Mouse (Mus musculus) ES-E14 (cell line): ENCODE results near the gene Lrrc61. TPM values are rescaled to one million over a fixed set of nuclear protein-coding genes. Genes with fewer than 3 reads are reported as not detected.

Experiments used
- DNase-seq: peaks from one replicate; pipeline ENCODE4 v3.0.0-alpha.2; 2013; ENCODE audit warnings: low read depth, low spot score
- H3K27ac ChIP-seq: 2 replicates; pipeline ENCODE4 v1.5.1; 2012; ENCODE audit warnings: low read depth, mild to moderate bottlenecking, low read length, moderate library complexity, mixed read lengths; ENCODE audit not compliant: poor library complexity, insufficient read depth, severe bottlenecking
- H3K36me3 ChIP-seq: 2 replicates; pipeline ENCODE4 v1.6.1; 2012; ENCODE audit warnings: mild to moderate bottlenecking, low read length, moderate library complexity, mixed read lengths; ENCODE audit not compliant: control insufficient read depth, poor library complexity, insufficient read depth, severe bottlenecking
- H3K4me1 ChIP-seq, 2 experiments: fragments of 150-350 bp in 1 of 2; sonication (generic) in 1 of 2; 2 replicates each; pipeline ENCODE4 v1.6.1; 2012; ENCODE audit warnings: low read length in 2 of 2, mild to moderate bottlenecking in 1 of 2, mixed read lengths in 1 of 2; ENCODE audit not compliant: control insufficient read depth in 2 of 2, insufficient read depth in 2 of 2, poor library complexity in 1 of 2
- H3K4me3 ChIP-seq, 2 experiments: fragments of 150-350 bp in 1 of 2; sonication (generic) in 1 of 2; 2 replicates each; pipeline ENCODE4 v1.5.1; 2012; ENCODE audit warnings: low read length in 2 of 2, low read depth in 1 of 2, mild to moderate bottlenecking in 1 of 2, mixed read lengths in 1 of 2; ENCODE audit not compliant: insufficient read depth in 1 of 2, poor library complexity in 1 of 2, severe bottlenecking in 1 of 2
- H3K9ac ChIP-seq: 2 replicates; pipeline ENCODE4 v1.6.1; 2012; ENCODE audit warnings: low read depth, mild to moderate bottlenecking, low read length, mixed read lengths; ENCODE audit not compliant: poor library complexity, insufficient read depth, severe bottlenecking
- H3K9me3 ChIP-seq: fragments of 150-350 bp; sonication (generic); 2 replicates; pipeline ENCODE4 v1.6.1; 2012; ENCODE audit warnings: low read depth, mild to moderate bottlenecking, low read length; ENCODE audit not compliant: control insufficient read depth, insufficient read depth
- CHD2 ChIP-seq: IDR thresholded peaks from 2 replicates; pipeline ENCODE4 v1.6.1; 2014; ENCODE audit warnings: mild to moderate bottlenecking, low read depth, low read length, inconsistent platforms
- HCFC1 ChIP-seq: IDR thresholded peaks from 2 replicates; pipeline ENCODE4 v1.6.1; 2012; ENCODE audit warnings: low read length, inconsistent platforms, borderline replicate concordance; ENCODE audit not compliant: insufficient read depth
- MAFK ChIP-seq: IDR thresholded peaks from 2 replicates; pipeline ENCODE4 v1.6.1; 2014; ENCODE audit warnings: mild to moderate bottlenecking, low read depth, low read length, inconsistent platforms; ENCODE audit not compliant: insufficient read depth
- ZC3H11A ChIP-seq: IDR thresholded peaks from 2 replicates; pipeline ENCODE4 v1.6.1; 2012; ENCODE audit warnings: low read depth, mild to moderate bottlenecking, inconsistent platforms, low read length, borderline replicate concordance
- ZNF384 ChIP-seq: IDR thresholded peaks from 2 replicates; pipeline ENCODE4 v1.6.1; 2012; ENCODE audit warnings: low read depth, low read length, inconsistent platforms
- in situ Hi-C, 2 experiments: fragments of 600-800 bp; cut with MboI; formaldehyde crosslinking; loops; one replicate each; pipeline ENCODE4 v1.15.1; 2025; ENCODE audit warnings: low sequenced_read_pairs in 2 of 2, inconsistent platforms in 1 of 2; ENCODE audit not compliant: unreplicated experiment in 2 of 2
- total RNA-seq: library from RNA; depleted of rRNA; stranded (reverse); fragments of 300-350 nt; gene quantifications from 2 replicates; pipeline ENCODE4 v1.2.3, GENCODE M21; 2012

Lrrc61 gene
- total RNA-seq, 1 experiment: 2.0 TPM

GRCm38 (mm10) chr6:48595278-48595677 is 40.7 kb downstream of the Lrrc61 start:
- in situ Hi-C loops: no loop called here
- Histone ChIP-seq H3K36me3 (peaks cover 14% of the 10 kb centered on the region; the same call in 1 of the 2 replicates), H3K4me3 (0 out of 4 replicates have a peak overlapping the region, but pooled peaks of 1 of the 2 experiments have one; percentile 90), H3K27ac (no peak overlapping the region), H3K9ac (no peak overlapping the region), H3K9me3 (no peaks in the 10 kb centered on the region), H3K4me1 (peaks cover 0 to 7% of the 10 kb centered on the region in 2 experiments; a peak in 2 of 4 replicates)
- no peak for DNase-seq
- TF ChIP-seq ZNF384 (no peak), MAFK (no peak), ZC3H11A (no peak), CHD2 (no peak), HCFC1 (no peak)

GRCm38 (mm10) chr6:48596545-48597232 is 42.1 kb downstream of the Lrrc61 start:
- no peak overlapping the region for H3K27ac ChIP-seq
- peaks cover 0 to 7% of the 10 kb centered on the region in 2 experiments; a peak in 2 of 4 replicates for H3K4me1 ChIP-seq
- peaks cover 14% of the 10 kb centered on the region; the same call in 1 of the 2 replicates for H3K36me3 ChIP-seq
- H3K4me3 ChIP-seq: peak overlapping the region; percentile 54 to 64
- peak overlapping the region; percentile 37; the same call in 1 of the 2 replicates for H3K9ac ChIP-seq
- DNase-seq: no peak
- TF ChIP-seq HCFC1 (no peak), ZNF384 (no peak), ZC3H11A (no peak), MAFK (no peak), CHD2 (no peak)
- in situ Hi-C loops: no loop called here
- no peaks in the 10 kb centered on the region for H3K9me3 ChIP-seq

GRCm38 (mm10) chr6:48597233-48597625 is 42.6 kb downstream of the Lrrc61 start:
- DNase-seq: no peak
- Histone ChIP-seq H3K36me3 (peaks cover 14% of the 10 kb centered on the region; the same call in 1 of the 2 replicates), H3K4me1 (peaks cover 0 to 7% of the 10 kb centered on the region in 2 experiments; a peak in 2 of 4 replicates), H3K9me3 (no peaks in the 10 kb centered on the region), H3K9ac (peak overlapping the region; percentile 37), H3K27ac (no peak overlapping the region), H3K4me3 (peak overlapping the region; percentile 54 to 64)
- TF ChIP-seq MAFK (no peak), HCFC1 (no peak), CHD2 (no peak), ZNF384 (no peak), ZC3H11A (no peak)
- in situ Hi-C loops: no loop called here

- Histone ChIP-seq H3K4me3 (no peak overlapping the region), H3K36me3 (peaks cover 14% of the 10 kb centered on the region; the same call in 1 of the 2 replicates), H3K9me3 (no peaks in the 10 kb centered on the region), H3K27ac (no peak overlapping the region), H3K4me1 (peaks cover 0 to 5% of the 10 kb centered on the region in 2 experiments; a peak in 1 of 4 replicates), H3K9ac (no peak overlapping the region)
- in situ Hi-C loops: no loop called here
- TF ChIP-seq ZNF384 (no peak), HCFC1 (no peak), ZC3H11A (no peak), MAFK (no peak), CHD2 (no peak)
- no peak for DNase-seq
Measured at GRCm38 (mm10) chr6:48600594-48600993, 46.0 kb downstream of the Lrrc61 start.
